Mouse (Mus musculus) thymus, adult 2 months (tissue): ENCODE measurements around the gene Ugt8a. TPM values are rescaled to one million over a fixed set of nuclear protein-coding genes. Genes with fewer than 3 reads are reported as not detected.

Experiments
- DNase-seq: peaks from one replicate; pipeline ENCODE4 v3.0.0; 2021
- H3K27ac ChIP-seq: fragments of 200-500 bp; 2 replicates; pipeline ENCODE4 v1.5.1; 2012; ENCODE audit warnings: low read length, control low read depth; ENCODE audit not compliant: control insufficient read depth, insufficient read depth
- H3K27me3 ChIP-seq: fragments of 200-500 bp; 2 replicates; pipeline ENCODE4 v1.6.1; 2012; ENCODE audit warnings: mild to moderate bottlenecking, low read length, moderate library complexity, mixed read lengths; ENCODE audit not compliant: control insufficient read depth, insufficient read depth
- H3K36me3 ChIP-seq: fragments of 200-500 bp; 2 replicates; pipeline ENCODE4 v1.6.1; 2012; ENCODE audit warnings: mild to moderate bottlenecking, low read length, moderate library complexity; ENCODE audit not compliant: control insufficient read depth, insufficient read depth
- H3K4me1 ChIP-seq: fragments of 200-500 bp; replicated peaks from 2 replicates; pipeline ENCODE4 v1.6.1; 2012; ENCODE audit warnings: low read length; ENCODE audit not compliant: control insufficient read depth, insufficient read depth
- H3K4me3 ChIP-seq: fragments of 200-500 bp; 2 replicates; pipeline ENCODE4 v1.5.1; 2012; ENCODE audit warnings: mild to moderate bottlenecking, low read length, control low read depth, moderate library complexity; ENCODE audit not compliant: control insufficient read depth, insufficient read depth
- CTCF ChIP-seq: fragments of 200-500 bp; IDR thresholded peaks from 2 replicates; pipeline ENCODE4 v1.5.1; 2012; ENCODE audit warnings: mild to moderate bottlenecking, control low read depth, low read length, moderate library complexity, borderline replicate concordance; ENCODE audit not compliant: control insufficient read depth, poor library complexity, insufficient read depth; ENCODE audit errors: extremely low read depth
- POLR2A ChIP-seq: fragments of 200-500 bp; IDR thresholded peaks from 2 replicates; pipeline ENCODE4 v1.6.1; 2012; ENCODE audit warnings: mild to moderate bottlenecking, low read length, control low read depth, moderate library complexity; ENCODE audit not compliant: control insufficient read depth, poor library complexity, insufficient read depth; ENCODE audit errors: extremely low read depth
- polyA plus RNA-seq: library from polyadenylated mRNA; depleted of rRNA; stranded (reverse); fragments of >200 nt; gene quantifications from 2 replicates; pipeline ENCODE4 v1.2.3, GENCODE M21; 2012

Gene Ugt8a
- polyA plus RNA-seq, 1 experiment, result 0.07 TPM

GRCm38 (mm10) chr3:125819741-125820140, 118.7 kb downstream of the Ugt8a start:
- H3K4me3 ChIP-seq, result no peak overlapping the region
- no peaks in the 10 kb centered on the region for H3K27me3 ChIP-seq
- no peaks in the 10 kb centered on the region for H3K4me1 ChIP-seq
- TF ChIP-seq POLR2A (no peak), CTCF (no peak)
- H3K36me3 ChIP-seq, result no peaks in the 10 kb centered on the region
- DNase-seq, result no peak
- H3K27ac ChIP-seq, result no peak overlapping the region
